Mouse (Mus musculus): ENCODE results near the gene Lyrm1. TPM values are rescaled to one million over a fixed set of nuclear protein-coding genes. Genes with fewer than 3 reads are reported as not detected.

Gene Lyrm1
- polyA plus RNA-seq, 1 experiment = 0.49 TPM

- peaks cover 10% of the 10 kb centered on the region for H3K36me3 ChIP-seq (ENCODE audit: control insufficient read depth, insufficient read depth, low read length)
- TF ChIP-seq POLR2A (IDR thresholded peaks at IDR 0.05; ENCODE audit: low read depth, low read length) (no peak), CTCF (IDR thresholded peaks at IDR 0.05; ENCODE audit: extremely low read depth, insufficient read depth, insufficient read length, insufficient replicate concordance) (no peak)
- no peak for DNase-seq (ENCODE audit: low read depth in 1 of 2, low spot score in 2 of 2)
Measured at GRCm38 (mm10) chr7:119855031-119855430, 40.6 kb upstream of the Lyrm1 start.

GRCm38 (mm10) chr7:119859476-119859875, 36.2 kb upstream of the Lyrm1 start:
- no peaks in the 10 kb centered on the region; the same call in 1 of the 2 replicates for H3K4me1 ChIP-seq (ENCODE audit: control insufficient read depth, insufficient read depth, insufficient read length)
- peaks cover 10% of the 10 kb centered on the region for H3K36me3 ChIP-seq (ENCODE audit: control insufficient read depth, insufficient read depth, low read length)
- WGBS = 82% methylated on average over 6 of the region's 6 CpGs
- no peak for TF ChIP-seq CTCF (IDR thresholded peaks at IDR 0.05; ENCODE audit: extremely low read depth, insufficient read depth, insufficient read length, insufficient replicate concordance)
- no peak for TF ChIP-seq POLR2A (IDR thresholded peaks at IDR 0.05; ENCODE audit: low read depth, low read length)
- H3K4me3 ChIP-seq (ENCODE audit: extremely low read depth, insufficient read depth, insufficient read length) = no peak overlapping the region
- no peak overlapping the region for H3K27ac ChIP-seq (ENCODE audit: insufficient read depth, low read length)
- no peaks in the 10 kb centered on the region for H3K27me3 ChIP-seq (ENCODE audit: control insufficient read depth, insufficient read depth, low read length)
- no peak for DNase-seq (ENCODE audit: low read depth in 1 of 2, low spot score in 2 of 2)

More at GRCm38 (mm10) chr7:119855031-119855430, 40.6 kb upstream of the Lyrm1 start:
- Histone ChIP-seq H3K4me3 (ENCODE audit: extremely low read depth, insufficient read depth, insufficient read length) (no peak overlapping the region), H3K4me1 (ENCODE audit: control insufficient read depth, insufficient read depth, insufficient read length) (no peaks in the 10 kb centered on the region), H3K27me3 (ENCODE audit: control insufficient read depth, insufficient read depth, low read length) (no peaks in the 10 kb centered on the region), H3K27ac (ENCODE audit: insufficient read depth, low read length) (no peak overlapping the region)

- Histone ChIP-seq H3K36me3 (ENCODE audit: control insufficient read depth, insufficient read depth, low read length) (peaks cover 10% of the 10 kb centered on the region), H3K27ac (ENCODE audit: insufficient read depth, low read length) (no peak overlapping the region), H3K27me3 (ENCODE audit: control insufficient read depth, insufficient read depth, low read length) (no peaks in the 10 kb centered on the region), H3K4me1 (ENCODE audit: control insufficient read depth, insufficient read depth, insufficient read length) (no peaks in the 10 kb centered on the region; the same call in 1 of the 2 replicates), H3K4me3 (ENCODE audit: extremely low read depth, insufficient read depth, insufficient read length) (no peak overlapping the region)
- 81% methylated on average over 3 of the region's 3 CpGs for WGBS
- no peak for DNase-seq (ENCODE audit: low read depth in 1 of 2, low spot score in 2 of 2)
- no peak for TF ChIP-seq POLR2A (IDR thresholded peaks at IDR 0.05; ENCODE audit: low read depth, low read length)
- TF ChIP-seq CTCF (IDR thresholded peaks at IDR 0.05; ENCODE audit: extremely low read depth, insufficient read depth, insufficient read length, insufficient replicate concordance) = no peak
Measured at GRCm38 (mm10) chr7:119860116-119860515, 35.5 kb upstream of the Lyrm1 start.

GRCm38 (mm10) chr7:119860554-119860953, 35.1 kb upstream of the Lyrm1 start:
- DNase-seq (ENCODE audit: low read depth in 1 of 2, low spot score in 2 of 2) = no peak
- TF ChIP-seq CTCF (IDR thresholded peaks at IDR 0.05; ENCODE audit: extremely low read depth, insufficient read depth, insufficient read length, insufficient replicate concordance) = no peak
- no peak for TF ChIP-seq POLR2A (IDR thresholded peaks at IDR 0.05; ENCODE audit: low read depth, low read length)
- H3K27ac ChIP-seq (ENCODE audit: insufficient read depth, low read length) = no peak overlapping the region
- peaks cover 10% of the 10 kb centered on the region for H3K36me3 ChIP-seq (ENCODE audit: control insufficient read depth, insufficient read depth, low read length)
- 83% methylated on average over 2 of the region's 2 CpGs for WGBS
- H3K27me3 ChIP-seq (ENCODE audit: control insufficient read depth, insufficient read depth, low read length) = no peaks in the 10 kb centered on the region
- H3K4me3 ChIP-seq (ENCODE audit: extremely low read depth, insufficient read depth, insufficient read length) = no peak overlapping the region
- H3K4me1 ChIP-seq (ENCODE audit: control insufficient read depth, insufficient read depth, insufficient read length) = no peaks in the 10 kb centered on the region; the same call in 1 of the 2 replicates

GRCm38 (mm10) chr7:119860971-119861334, 34.7 kb upstream of the Lyrm1 start:
- no peak for DNase-seq (ENCODE audit: low read depth in 1 of 2, low spot score in 2 of 2)
- Histone ChIP-seq H3K27me3 (ENCODE audit: control insufficient read depth, insufficient read depth, low read length) (no peaks in the 10 kb centered on the region), H3K36me3 (ENCODE audit: control insufficient read depth, insufficient read depth, low read length) (peaks cover 10% of the 10 kb centered on the region), H3K27ac (ENCODE audit: insufficient read depth, low read length) (no peak overlapping the region), H3K4me1 (ENCODE audit: control insufficient read depth, insufficient read depth, insufficient read length) (no peaks in the 10 kb centered on the region; the same call in 1 of the 2 replicates), H3K4me3 (ENCODE audit: extremely low read depth, insufficient read depth, insufficient read length) (no peak overlapping the region)
- TF ChIP-seq CTCF (IDR thresholded peaks at IDR 0.05; ENCODE audit: extremely low read depth, insufficient read depth, insufficient read length, insufficient replicate concordance) (no peak), POLR2A (IDR thresholded peaks at IDR 0.05; ENCODE audit: low read depth, low read length) (no peak)

- no peak overlapping the region for H3K27ac ChIP-seq (ENCODE audit: insufficient read depth, low read length)
- peak; percentile 11 to 27 for DNase-seq (ENCODE audit: low read depth in 1 of 2, low spot score in 2 of 2)
- H3K4me1 ChIP-seq (ENCODE audit: control insufficient read depth, insufficient read depth, insufficient read length) = no peaks in the 10 kb centered on the region; the same call in 1 of the 2 replicates
- no peaks in the 10 kb centered on the region for H3K27me3 ChIP-seq (ENCODE audit: control insufficient read depth, insufficient read depth, low read length)
- no peak for TF ChIP-seq POLR2A (IDR thresholded peaks at IDR 0.05; ENCODE audit: low read depth, low read length)
- TF ChIP-seq CTCF (IDR thresholded peaks at IDR 0.05; ENCODE audit: extremely low read depth, insufficient read depth, insufficient read length, insufficient replicate concordance) = no peak
- H3K4me3 ChIP-seq (ENCODE audit: extremely low read depth, insufficient read depth, insufficient read length) = no peak overlapping the region
- 39% methylated on average over 6 of the region's 6 CpGs for WGBS
- H3K36me3 ChIP-seq (ENCODE audit: control insufficient read depth, insufficient read depth, low read length) = peaks cover 10% of the 10 kb centered on the region
Measured at GRCm38 (mm10) chr7:119861335-119862091, 34.1 kb upstream of the Lyrm1 start.

- DNase-seq (ENCODE audit: low read depth in 1 of 2, low spot score in 2 of 2) = no peak
- H3K4me1 ChIP-seq (ENCODE audit: control insufficient read depth, insufficient read depth, insufficient read length) = no peaks in the 10 kb centered on the region; the same call in 1 of the 2 replicates
- H3K27me3 ChIP-seq (ENCODE audit: control insufficient read depth, insufficient read depth, low read length) = no peaks in the 10 kb centered on the region
- H3K27ac ChIP-seq (ENCODE audit: insufficient read depth, low read length) = no peak overlapping the region
- H3K36me3 ChIP-seq (ENCODE audit: control insufficient read depth, insufficient read depth, low read length) = peaks cover 10% of the 10 kb centered on the region
- WGBS = 61% methylated on average over 1 of the region's 1 CpGs
- H3K4me3 ChIP-seq (ENCODE audit: extremely low read depth, insufficient read depth, insufficient read length) = no peak overlapping the region
- TF ChIP-seq POLR2A (IDR thresholded peaks at IDR 0.05; ENCODE audit: low read depth, low read length) = no peak
Measured at GRCm38 (mm10) chr7:119862167-119862566, 33.5 kb upstream of the Lyrm1 start.
